Mouse (Mus musculus): ENCODE results near the gene Zbtb17.

The Zbtb17 gene

DNA sequence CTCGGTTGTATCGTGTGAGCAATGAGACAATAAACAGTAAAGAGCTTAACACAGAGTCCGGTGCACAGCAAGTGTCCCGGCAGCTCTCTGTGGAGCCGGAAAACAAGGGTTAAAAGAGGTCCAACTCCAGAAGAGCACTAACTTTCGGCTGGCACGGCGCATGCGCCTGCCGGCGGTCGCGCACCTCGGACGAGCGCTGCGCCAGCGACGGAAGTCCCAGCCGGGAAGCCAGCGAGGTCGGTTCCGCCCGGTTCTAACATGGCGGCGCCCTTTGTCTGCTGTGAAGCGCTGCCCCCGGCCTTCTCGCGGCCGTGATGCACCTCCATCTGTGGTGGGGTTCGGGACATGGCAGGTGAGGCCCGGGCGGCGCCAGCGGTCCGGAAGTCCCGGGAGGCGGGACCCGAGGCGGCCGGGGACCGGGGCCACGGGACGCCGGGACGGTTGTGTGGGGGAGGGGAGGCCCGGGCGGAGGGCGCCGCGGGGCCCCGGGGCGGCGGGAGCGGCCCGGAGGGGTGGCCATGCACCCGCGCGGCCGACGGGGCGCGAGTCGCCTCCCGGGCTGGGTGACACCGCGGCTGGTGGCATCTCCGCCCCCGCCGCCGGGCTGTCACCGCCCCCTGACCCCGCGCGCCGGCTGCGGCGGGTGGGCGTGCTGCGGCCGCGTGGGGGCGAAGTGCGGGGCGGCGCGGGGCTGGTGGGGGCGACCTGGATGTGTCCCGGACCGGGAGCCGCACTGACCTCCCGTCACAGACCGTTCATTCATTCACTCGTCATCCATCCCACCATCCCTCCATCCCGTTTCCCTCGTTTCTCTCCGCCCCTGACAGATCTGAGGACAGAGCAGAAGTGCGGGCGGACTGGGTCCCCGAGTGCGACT is at the start of gene Zbtb17:
Zbtb17 (plus strand) TSS at position 204 of the 877 bp plus-strand sequence.
- DNase-seq (ENCODE audit: low read depth, low spot score), result peak; percentile 84

GRCm38 (mm10) chr4:141394751-141395150 is 49.7 kb upstream of the Zbtb17 start:
- no peak for DNase-seq (ENCODE audit: low read depth, low spot score)

GRCm38 (mm10) chr4:141397861-141398260 is 46.6 kb upstream of the Zbtb17 start:
- DNase-seq (ENCODE audit: low read depth, low spot score), result no peak

- DNase-seq (ENCODE audit: low read depth, low spot score), result no peak
These were observed 45.9 kb upstream of the Zbtb17 start, which contains the start of gene Clcnka for GRCm38 (mm10) chr4:141398545-141398944. TSS of gene Clcnka (minus strand) at chr4:141398724.

- no peak for DNase-seq (ENCODE audit: low read depth, low spot score)
These were observed 44.3 kb upstream of the Zbtb17 start for GRCm38 (mm10) chr4:141400171-141400570.

- DNase-seq (ENCODE audit: low read depth, low spot score), result peak; percentile 85
These were observed 39.7 kb upstream of the Zbtb17 start for GRCm38 (mm10) chr4:141404518-141405313.

GRCm38 (mm10) chr4:141405314-141405622 is 39.2 kb upstream of the Zbtb17 start:
- no peak for DNase-seq (ENCODE audit: low read depth, low spot score)

DNA sequence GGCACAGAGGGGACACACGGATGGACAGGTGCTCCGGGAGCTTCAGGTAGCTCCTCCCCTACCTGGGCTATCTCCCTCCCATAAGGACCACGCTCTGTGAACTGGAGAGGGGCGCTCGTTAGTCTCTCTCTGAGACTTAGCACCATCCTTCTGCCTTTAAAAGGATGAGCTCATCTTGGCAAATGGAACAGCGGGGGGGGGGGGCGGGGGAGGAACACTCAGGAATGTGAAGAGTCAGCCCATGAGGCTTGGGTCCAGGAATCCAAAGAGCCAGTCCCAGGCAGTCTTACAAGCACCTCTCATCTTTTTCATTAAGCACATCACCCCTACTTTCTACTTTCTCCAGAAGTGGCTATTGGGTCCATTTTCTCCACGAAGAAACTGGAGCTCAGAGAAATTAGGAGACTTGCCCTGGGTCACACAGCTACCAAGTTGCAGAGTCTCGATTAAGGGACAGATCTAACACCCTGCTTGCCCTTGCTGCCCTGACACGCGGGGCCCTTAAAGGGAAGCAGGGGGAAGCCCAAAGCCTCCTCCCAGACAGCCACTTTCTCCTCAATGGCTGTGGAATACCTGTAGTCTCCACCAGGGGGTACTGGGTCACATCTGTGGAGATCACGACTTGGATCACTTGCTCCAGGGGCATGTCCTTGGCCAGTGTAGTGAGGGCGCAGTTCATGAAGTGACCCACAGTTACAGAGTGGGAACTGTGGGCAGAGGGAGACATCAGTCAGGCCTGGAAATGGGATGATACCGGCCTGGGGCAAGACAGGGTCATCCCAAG is 37.7 kb upstream of the Zbtb17 start:
- peak; percentile 74 for DNase-seq (ENCODE audit: low read depth, low spot score)

DNA sequence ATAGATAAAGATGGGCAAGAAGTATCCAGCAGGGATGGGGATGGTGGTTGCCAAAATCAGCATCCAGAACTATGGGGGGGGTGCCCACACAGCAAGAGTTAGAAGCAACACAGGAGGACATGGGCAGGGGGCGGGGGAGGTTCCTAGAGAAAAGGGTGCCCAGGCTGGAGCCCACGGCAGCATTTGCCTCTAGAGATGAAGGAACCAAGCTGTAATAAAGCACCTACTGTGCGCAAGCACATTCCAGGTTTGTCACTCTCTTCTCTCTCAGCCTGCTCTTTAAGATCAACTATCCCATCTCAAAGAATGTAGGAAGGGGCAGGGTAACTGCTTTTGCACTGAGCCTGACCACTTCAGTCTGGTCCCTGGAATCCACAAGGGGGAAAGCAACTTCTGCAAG is 35.9 kb upstream of the Zbtb17 start:
- no peak for DNase-seq (ENCODE audit: low read depth, low spot score)

GRCm38 (mm10) chr4:141411430-141411992 is 32.9 kb upstream of the Zbtb17 start:
- DNase-seq (ENCODE audit: low read depth, low spot score), result no peak

DNA sequence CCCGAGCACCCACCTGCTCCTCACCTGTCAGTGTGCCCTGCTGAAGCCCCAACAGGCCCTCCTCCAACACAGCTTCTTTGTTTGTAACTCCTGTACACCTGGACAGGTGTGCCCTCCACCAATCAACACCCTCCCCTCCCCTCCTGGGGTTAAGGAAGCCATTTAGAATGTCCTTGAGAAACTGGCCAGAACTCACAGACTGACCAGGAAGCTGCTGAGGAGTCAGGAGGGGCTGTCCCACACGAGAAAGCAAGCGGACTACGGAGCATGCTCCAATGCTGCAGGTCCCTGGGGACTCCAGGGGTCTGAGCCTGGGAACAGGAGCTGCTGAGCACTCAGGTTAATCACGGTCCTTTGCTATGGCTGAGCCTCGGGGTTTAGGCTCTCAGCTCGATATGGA is 28.5 kb upstream of the Zbtb17 start, which contains the start of gene Clcnkb:
Clcnkb (minus strand) TSS at position 91 of the 400 bp plus-strand sequence.
- no peak for DNase-seq (ENCODE audit: low read depth, low spot score)

- DNase-seq (ENCODE audit: low read depth, low spot score), result no peak
These were observed 24.9 kb upstream of the Zbtb17 start for GRCm38 (mm10) chr4:141419398-141420191.

DNA sequence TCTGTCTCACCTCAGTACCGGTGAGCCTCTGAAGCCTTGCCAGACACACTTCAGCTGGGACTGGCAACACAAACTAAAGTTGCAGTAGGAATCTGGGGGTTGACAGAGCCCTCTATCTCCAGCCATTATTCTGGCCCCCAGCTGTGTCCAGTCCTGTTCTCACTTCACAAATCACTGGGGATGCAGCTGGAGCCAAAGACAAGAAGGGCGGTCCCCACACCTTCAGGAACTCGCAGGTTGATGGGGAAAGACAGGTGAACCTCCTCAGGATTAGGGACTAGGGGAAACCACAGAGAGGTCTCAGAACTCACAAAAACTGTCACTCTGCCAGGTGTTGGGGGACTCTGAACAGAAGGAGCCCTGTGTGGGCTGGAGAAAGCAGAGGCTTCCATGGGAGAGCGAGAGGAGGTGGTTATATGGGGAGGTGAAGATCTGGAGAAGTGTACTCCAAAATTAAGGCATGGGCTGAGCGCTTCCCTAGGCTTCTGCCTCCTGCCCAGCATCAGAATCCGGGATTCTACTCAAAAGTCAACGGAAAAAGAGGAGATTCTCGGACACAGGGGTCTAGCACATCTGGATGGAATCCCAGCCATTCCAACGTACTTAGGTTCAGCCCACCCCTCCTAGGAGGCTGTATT is 24.1 kb upstream of the Zbtb17 start, which contains the start of gene Hspb7:
Hspb7 (plus strand) TSS at position 588 of the 638 bp plus-strand sequence.
- DNase-seq (ENCODE audit: low read depth, low spot score), result no peak

- DNase-seq (ENCODE audit: low read depth, low spot score), result no peak
These were observed 23.6 kb upstream of the Zbtb17 start for GRCm38 (mm10) chr4:141420886-141421285.

GRCm38 (mm10) chr4:141421423-141421822 is 23.0 kb upstream of the Zbtb17 start:
- no peak for DNase-seq (ENCODE audit: low read depth, low spot score)

DNA sequence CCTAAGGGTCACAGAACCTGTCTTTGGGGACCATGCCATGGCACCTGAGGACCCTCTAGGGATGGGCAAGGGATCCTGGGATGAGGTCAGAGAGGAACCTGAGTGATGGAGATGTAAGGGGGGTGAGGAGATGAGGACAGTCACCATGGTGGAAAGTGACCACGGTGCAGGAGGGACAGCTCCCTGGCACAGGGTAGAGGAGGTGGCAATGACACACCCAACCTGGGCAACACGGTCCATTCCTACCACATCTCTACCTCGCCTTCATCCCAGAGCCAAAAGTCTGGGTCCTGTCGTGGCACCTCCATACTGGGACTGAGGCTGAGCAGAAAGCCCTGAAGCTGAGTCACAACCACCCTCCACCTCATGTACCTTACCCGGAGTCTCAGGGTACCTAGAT is 21.6 kb upstream of the Zbtb17 start:
- DNase-seq (ENCODE audit: low read depth, low spot score), result no peak

GRCm38 (mm10) chr4:141423288-141423687 is 21.2 kb upstream of the Zbtb17 start:
- no peak for DNase-seq (ENCODE audit: low read depth, low spot score)

GRCm38 (mm10) chr4:141423691-141424431 is 20.6 kb upstream of the Zbtb17 start:
- no peak for DNase-seq (ENCODE audit: low read depth, low spot score)
